Mouse (Mus musculus): ENCODE measurements around the gene Atp6v0d1. TPM values are rescaled to one million over a fixed set of nuclear protein-coding genes. Genes with fewer than 3 reads are reported as not detected.

Atp6v0d1 gene
- polyA plus RNA-seq, 1 experiment from 2014 or later, result 111 TPM

DNA sequence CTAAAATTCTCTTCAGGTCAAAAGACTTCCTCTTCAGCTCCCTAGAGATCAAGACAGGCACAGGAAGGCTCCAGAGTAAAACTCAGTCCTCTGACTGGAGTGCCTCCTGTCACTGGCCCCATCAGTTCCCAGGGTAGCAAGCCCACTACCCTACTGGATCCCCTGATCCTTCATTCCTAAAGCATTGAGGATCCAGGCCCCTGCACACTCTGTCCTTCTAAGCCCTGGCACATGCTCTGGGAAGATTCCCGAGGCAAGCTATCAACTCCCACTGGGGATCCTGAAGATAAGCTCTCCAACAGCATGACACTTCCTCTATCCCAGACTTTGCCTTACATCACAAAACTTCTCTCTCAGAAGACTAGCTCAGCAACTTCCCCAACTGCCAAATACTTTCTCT, 22.1 kb downstream of the Atp6v0d1 start:
- Histone ChIP-seq H3K4me2 (replicated peaks; ENCODE audit: low read depth, low read length) (no peak overlapping the region), H3K27me3 (ENCODE audit: insufficient read depth, low read length) (no peaks in the 10 kb centered on the region), H3K4me1 (ENCODE audit: insufficient read depth, low read length) (peaks cover 32% of the 10 kb centered on the region), H3K4me3 (ENCODE audit: low read length) (no peak overlapping the region), H3K36me3 (ENCODE audit: insufficient read depth, low read length) (peaks cover 5% of the 10 kb centered on the region; the same call in 1 of the 2 replicates), H3K9me3 (ENCODE audit: low read length) (no peaks in the 10 kb centered on the region), H3K9ac (replicated peaks; ENCODE audit: low read length) (no peak overlapping the region), H3K27ac (ENCODE audit: low read length) (peak overlapping the region; percentile 94; the same call in 1 of the 2 replicates)
- WGBS, result 21% methylated on average over 1 of the region's 1 CpGs
- no peak for ATAC-seq (ENCODE audit: low FRiP score, low TSS enrichment)

DNA sequence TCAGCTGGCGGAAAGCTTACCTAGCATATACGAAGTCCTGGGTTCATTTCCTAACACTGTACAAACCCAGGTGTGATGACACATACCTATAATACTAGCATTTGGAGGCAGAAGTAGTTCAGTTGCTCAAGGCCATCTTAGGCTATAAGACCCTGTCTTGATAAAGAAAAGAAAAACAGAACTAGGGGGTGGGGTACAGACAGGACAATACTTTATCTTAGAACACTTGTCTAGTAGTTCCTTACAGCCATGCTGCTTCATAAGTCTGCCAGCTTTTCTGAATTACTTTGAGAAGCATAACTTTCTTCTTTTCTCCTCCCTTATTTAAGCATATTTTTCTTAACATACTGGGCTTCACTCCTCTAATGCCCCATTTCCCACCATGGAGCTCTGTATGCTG, 23.0 kb downstream of the Atp6v0d1 start:
- no peak overlapping the region for H3K9ac ChIP-seq (replicated peaks; ENCODE audit: low read length)
- no peak overlapping the region for H3K4me2 ChIP-seq (replicated peaks; ENCODE audit: low read depth, low read length)
- no peak overlapping the region for H3K4me3 ChIP-seq (ENCODE audit: low read length)
- H3K27me3 ChIP-seq (ENCODE audit: insufficient read depth, low read length), result no peaks in the 10 kb centered on the region
- H3K9me3 ChIP-seq (ENCODE audit: low read length), result no peaks in the 10 kb centered on the region
- WGBS, result 89% methylated on average over 2 of the region's 2 CpGs
- peaks cover 32% of the 10 kb centered on the region for H3K4me1 ChIP-seq (ENCODE audit: insufficient read depth, low read length)
- H3K27ac ChIP-seq (ENCODE audit: low read length), result peak overlapping the region; percentile 29; the same call in 1 of the 2 replicates
- peaks cover 13% of the 10 kb centered on the region; the same call in 1 of the 2 replicates for H3K36me3 ChIP-seq (ENCODE audit: insufficient read depth, low read length)
- no peak for ATAC-seq (ENCODE audit: low FRiP score, low TSS enrichment)

DNA sequence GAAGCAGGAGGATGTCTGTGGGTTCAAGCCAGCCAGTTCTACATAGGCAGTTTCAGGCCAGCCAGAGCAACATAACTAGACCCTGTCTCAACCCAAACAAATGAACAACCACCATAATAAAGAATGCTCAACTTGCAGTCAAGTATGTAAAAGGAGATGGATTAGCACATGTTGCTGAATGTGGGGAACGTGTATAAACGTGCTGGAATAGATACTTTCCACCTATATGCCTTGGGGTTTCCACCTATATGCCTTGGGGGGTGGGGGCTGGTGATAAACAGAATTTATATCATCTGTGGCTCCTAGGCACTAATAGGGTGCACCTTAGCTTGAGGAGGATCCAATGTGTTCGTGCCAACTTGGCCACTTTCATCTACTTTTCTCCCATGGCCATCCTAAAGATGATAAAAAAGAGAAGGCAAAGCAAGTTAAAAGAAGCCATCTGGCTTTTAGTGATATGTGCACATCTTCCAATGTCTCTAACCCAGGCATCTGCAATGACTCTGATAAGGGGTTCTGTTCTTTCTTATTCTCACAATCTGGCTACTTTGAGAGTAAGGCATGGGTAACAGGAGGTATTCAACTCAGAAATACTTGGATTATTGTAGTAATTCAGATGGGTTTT, 23.7 kb downstream of the Atp6v0d1 start:
- H3K4me2 ChIP-seq (replicated peaks; ENCODE audit: low read depth, low read length), result no peak overlapping the region
- H3K4me1 ChIP-seq (ENCODE audit: insufficient read depth, low read length), result peaks cover 32% of the 10 kb centered on the region
- H3K9me3 ChIP-seq (ENCODE audit: low read length), result no peaks in the 10 kb centered on the region
- peaks cover 19% of the 10 kb centered on the region for H3K36me3 ChIP-seq (ENCODE audit: insufficient read depth, low read length)
- 84% methylated on average over 3 of the region's 3 CpGs for WGBS
- no peak overlapping the region for H3K4me3 ChIP-seq (ENCODE audit: low read length)
- H3K9ac ChIP-seq (replicated peaks; ENCODE audit: low read length), result no peak overlapping the region
- no peak for ATAC-seq (ENCODE audit: low FRiP score, low TSS enrichment)
- H3K27me3 ChIP-seq (ENCODE audit: insufficient read depth, low read length), result no peaks in the 10 kb centered on the region
- no peak overlapping the region for H3K27ac ChIP-seq (ENCODE audit: low read length)

DNA sequence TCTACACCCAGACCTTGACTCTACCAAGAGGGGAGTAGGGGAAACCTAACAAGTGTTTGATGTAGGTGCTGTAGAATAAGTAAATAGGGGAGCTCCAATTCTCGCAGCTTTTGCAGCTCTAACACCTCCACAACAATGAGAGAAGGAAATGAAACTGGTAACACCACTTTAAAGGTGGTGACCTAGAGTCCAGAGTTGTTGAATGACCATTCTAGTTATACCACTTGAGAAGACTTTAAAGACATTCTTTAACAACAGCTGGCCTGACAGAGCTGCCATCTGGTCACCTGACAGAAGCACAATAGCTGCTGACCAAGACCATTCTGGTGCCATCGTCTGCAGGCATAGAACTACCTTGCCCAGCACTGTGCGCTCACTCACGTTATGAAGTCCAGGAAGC, 26.9 kb downstream of the Atp6v0d1 start:
- H3K9ac ChIP-seq (replicated peaks; ENCODE audit: low read length), result no peak overlapping the region
- no peaks in the 10 kb centered on the region for H3K9me3 ChIP-seq (ENCODE audit: low read length)
- peaks cover 11% of the 10 kb centered on the region for H3K4me1 ChIP-seq (ENCODE audit: insufficient read depth, low read length)
- no peak overlapping the region for H3K27ac ChIP-seq (ENCODE audit: low read length)
- WGBS, result 73% methylated on average over 4 of the region's 4 CpGs
- no peak overlapping the region for H3K4me3 ChIP-seq (ENCODE audit: low read length)
- no peak for ATAC-seq (ENCODE audit: low FRiP score, low TSS enrichment)
- H3K4me2 ChIP-seq (replicated peaks; ENCODE audit: low read depth, low read length), result no peak overlapping the region
- peaks cover 24% of the 10 kb centered on the region for H3K36me3 ChIP-seq (ENCODE audit: insufficient read depth, low read length)
- H3K27me3 ChIP-seq (ENCODE audit: insufficient read depth, low read length), result no peaks in the 10 kb centered on the region

DNA sequence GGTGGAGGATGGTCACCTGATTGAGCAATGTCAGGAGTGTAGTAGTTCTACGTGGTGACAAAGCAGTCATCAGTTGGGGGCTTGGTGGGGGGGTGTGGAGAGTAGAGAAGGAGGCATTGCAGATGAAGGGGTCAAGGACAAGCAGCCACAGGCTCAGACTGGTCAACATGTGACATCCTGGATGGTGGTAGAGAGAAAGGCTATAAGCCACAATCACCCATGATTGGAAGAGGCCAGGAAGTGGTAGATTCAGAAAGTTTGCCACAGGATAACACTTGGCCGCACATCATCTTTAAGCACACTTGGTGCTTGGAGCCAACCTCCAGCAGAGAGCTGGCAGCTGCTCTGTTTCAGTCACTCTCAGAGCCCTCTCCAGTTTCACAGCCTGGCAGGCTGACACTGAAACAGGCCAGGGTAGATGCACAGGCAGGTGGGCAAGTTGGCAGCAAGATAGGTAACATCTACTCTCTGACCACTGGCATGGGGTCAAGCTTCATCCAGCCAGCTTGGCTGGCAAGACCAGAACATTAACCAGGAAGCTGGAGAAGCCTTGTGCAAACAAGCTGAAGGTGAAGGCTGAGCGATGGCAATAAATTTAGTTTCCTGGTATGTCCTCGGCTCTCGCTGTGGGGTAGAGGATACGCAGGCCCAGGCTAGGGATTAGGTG, 28.7 kb downstream of the Atp6v0d1 start:
- no peak overlapping the region for H3K4me3 ChIP-seq (ENCODE audit: low read length)
- no peaks in the 10 kb centered on the region for H3K27me3 ChIP-seq (ENCODE audit: insufficient read depth, low read length)
- WGBS, result 62% methylated on average over 6 of the region's 6 CpGs
- ATAC-seq (ENCODE audit: low FRiP score, low TSS enrichment), result no peak
- H3K36me3 ChIP-seq (ENCODE audit: insufficient read depth, low read length), result peaks cover 24% of the 10 kb centered on the region
- peaks cover 20% of the 10 kb centered on the region for H3K4me1 ChIP-seq (ENCODE audit: insufficient read depth, low read length)
- no peak overlapping the region for H3K9ac ChIP-seq (replicated peaks; ENCODE audit: low read length)
- no peak overlapping the region for H3K27ac ChIP-seq (ENCODE audit: low read length)
- H3K4me2 ChIP-seq (replicated peaks; ENCODE audit: low read depth, low read length), result no peak overlapping the region
- H3K9me3 ChIP-seq (ENCODE audit: low read length), result no peaks in the 10 kb centered on the region

DNA sequence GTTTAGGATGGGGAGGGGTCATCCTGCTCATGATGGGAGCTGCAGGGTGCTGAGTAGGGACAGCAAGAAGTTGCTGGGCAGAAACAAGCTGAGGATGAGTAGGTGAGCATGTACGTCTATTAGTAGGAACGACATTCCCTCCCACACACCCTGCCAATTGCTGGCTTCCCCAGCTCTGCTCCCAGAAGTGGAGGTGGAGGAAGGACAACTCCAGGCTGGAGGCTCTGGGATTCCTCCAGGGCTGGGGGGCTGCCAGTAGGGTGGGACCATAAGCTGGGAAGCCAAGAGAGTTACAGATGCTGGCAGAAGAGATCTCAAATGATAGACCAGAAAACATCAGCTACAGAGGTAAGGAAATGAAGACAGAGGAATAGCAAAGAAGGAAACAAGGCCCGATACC, 29.3 kb downstream of the Atp6v0d1 start:
- WGBS, result 73% methylated on average over 3 of the region's 3 CpGs
- H3K9ac ChIP-seq (replicated peaks; ENCODE audit: low read length), result no peak overlapping the region
- H3K4me3 ChIP-seq (ENCODE audit: low read length), result no peak overlapping the region
- peaks cover 24% of the 10 kb centered on the region for H3K36me3 ChIP-seq (ENCODE audit: insufficient read depth, low read length)
- no peaks in the 10 kb centered on the region for H3K27me3 ChIP-seq (ENCODE audit: insufficient read depth, low read length)
- H3K4me1 ChIP-seq (ENCODE audit: insufficient read depth, low read length), result peaks cover 20% of the 10 kb centered on the region
- no peak overlapping the region for H3K27ac ChIP-seq (ENCODE audit: low read length)
- H3K9me3 ChIP-seq (ENCODE audit: low read length), result no peaks in the 10 kb centered on the region
- no peak for ATAC-seq (ENCODE audit: low FRiP score, low TSS enrichment)
- no peak overlapping the region for H3K4me2 ChIP-seq (replicated peaks; ENCODE audit: low read depth, low read length)

DNA sequence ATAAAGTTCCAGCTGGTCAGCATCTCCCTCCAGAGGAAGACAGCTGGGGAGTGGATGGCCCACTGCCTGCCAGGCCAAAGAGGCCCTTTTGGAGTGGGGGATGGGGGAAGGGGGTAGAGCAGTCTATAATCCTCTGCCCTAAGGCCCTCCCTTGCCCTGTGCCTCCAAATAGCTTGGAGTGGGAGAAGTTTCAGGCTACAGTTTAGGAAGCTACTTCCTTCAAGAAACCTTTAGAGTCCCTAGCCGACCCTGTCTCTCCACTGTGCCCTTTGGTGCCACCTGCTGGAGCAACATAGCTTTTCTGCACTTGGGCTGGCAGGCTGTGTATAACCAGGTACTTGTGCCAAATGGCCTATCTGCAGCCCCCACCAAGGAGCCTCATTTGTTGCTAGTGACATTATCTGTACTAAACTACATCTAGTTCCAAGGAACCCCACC, 31.9 kb downstream of the Atp6v0d1 start:
- 0% methylated on average over 1 of the region's 1 CpGs for WGBS

DNA sequence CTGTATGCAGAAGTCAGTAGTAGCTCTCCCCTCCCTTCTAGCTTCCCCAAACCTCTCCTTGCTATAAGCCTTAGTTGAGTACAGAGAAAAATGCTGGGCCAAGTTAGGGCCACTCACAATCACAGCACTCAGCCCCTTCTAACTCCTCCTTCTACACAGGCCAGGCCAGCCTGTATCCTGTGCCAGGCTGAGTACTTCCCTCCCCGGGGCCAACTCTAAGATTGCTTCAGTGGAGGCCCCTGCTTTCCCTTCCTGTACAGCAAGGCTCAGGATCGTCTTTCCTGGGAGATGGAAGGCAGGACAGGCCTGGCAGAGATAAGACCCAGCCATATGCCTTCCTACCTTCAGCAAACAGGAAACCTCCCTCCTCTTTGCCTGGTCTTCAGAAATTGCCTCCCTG, 32.4 kb downstream of the Atp6v0d1 start:
- ATAC-seq (ENCODE audit: low FRiP score, low TSS enrichment), result peak; percentile 72
- Histone ChIP-seq H3K4me2 (replicated peaks; ENCODE audit: low read depth, low read length) (no peak overlapping the region), H3K4me3 (ENCODE audit: low read length) (no peak overlapping the region), H3K27me3 (ENCODE audit: insufficient read depth, low read length) (no peaks in the 10 kb centered on the region), H3K27ac (ENCODE audit: low read length) (peak overlapping the region; percentile 84), H3K4me1 (ENCODE audit: insufficient read depth, low read length) (peaks cover 42% of the 10 kb centered on the region), H3K9me3 (ENCODE audit: low read length) (no peaks in the 10 kb centered on the region), H3K9ac (replicated peaks; ENCODE audit: low read length) (peak overlapping the region; percentile 26; the same call in 1 of the 2 replicates), H3K36me3 (ENCODE audit: insufficient read depth, low read length) (peaks cover 24% of the 10 kb centered on the region)
- 5% methylated on average over 2 of the region's 2 CpGs for WGBS

More for the DNA sequence above, 31.9 kb downstream of the Atp6v0d1 start:
- ATAC-seq (ENCODE audit: low FRiP score, low TSS enrichment), result peak; percentile 74
- Histone ChIP-seq H3K27me3 (ENCODE audit: insufficient read depth, low read length) (no peaks in the 10 kb centered on the region), H3K4me1 (ENCODE audit: insufficient read depth, low read length) (peaks cover 38% of the 10 kb centered on the region), H3K36me3 (ENCODE audit: insufficient read depth, low read length) (peaks cover 28% of the 10 kb centered on the region), H3K27ac (ENCODE audit: low read length) (peak overlapping the region; percentile 84), H3K9me3 (ENCODE audit: low read length) (no peaks in the 10 kb centered on the region), H3K4me2 (replicated peaks; ENCODE audit: low read depth, low read length) (no peak overlapping the region), H3K4me3 (ENCODE audit: low read length) (no peak overlapping the region), H3K9ac (replicated peaks; ENCODE audit: low read length) (peak overlapping the region; percentile 26; the same call in 1 of the 2 replicates)

DNA sequence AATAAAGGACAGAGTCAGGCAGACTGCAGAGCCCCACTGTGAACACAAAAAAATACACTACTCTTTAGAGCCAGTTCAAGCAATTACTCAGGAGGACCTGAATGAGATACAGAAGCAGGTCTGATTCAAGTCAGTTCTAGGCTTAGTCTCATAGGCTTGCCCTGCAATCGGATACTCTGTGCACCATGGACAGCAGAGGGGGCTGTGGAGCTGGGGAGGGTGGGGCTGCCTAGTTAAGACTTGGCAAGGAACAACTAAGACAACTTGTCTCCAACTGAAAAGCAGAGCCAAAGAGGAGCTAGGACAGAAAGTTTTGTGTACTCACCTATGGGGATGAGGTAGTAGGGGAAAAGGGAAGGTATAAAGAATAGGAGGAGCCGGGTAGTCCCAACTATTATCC, 34.1 kb downstream of the Atp6v0d1 start:
- Histone ChIP-seq H3K36me3 (ENCODE audit: insufficient read depth, low read length) (peaks cover 9% of the 10 kb centered on the region; the same call in 1 of the 2 replicates), H3K9ac (replicated peaks; ENCODE audit: low read length) (no peak overlapping the region), H3K9me3 (ENCODE audit: low read length) (no peaks in the 10 kb centered on the region), H3K27me3 (ENCODE audit: insufficient read depth, low read length) (no peaks in the 10 kb centered on the region), H3K27ac (ENCODE audit: low read length) (no peak overlapping the region), H3K4me3 (ENCODE audit: low read length) (no peak overlapping the region), H3K4me1 (ENCODE audit: insufficient read depth, low read length) (peaks cover 43% of the 10 kb centered on the region), H3K4me2 (replicated peaks; ENCODE audit: low read depth, low read length) (no peak overlapping the region)
- ATAC-seq (ENCODE audit: low FRiP score, low TSS enrichment), result no peak
- WGBS, result 70% methylated on average over 2 of the region's 2 CpGs

DNA sequence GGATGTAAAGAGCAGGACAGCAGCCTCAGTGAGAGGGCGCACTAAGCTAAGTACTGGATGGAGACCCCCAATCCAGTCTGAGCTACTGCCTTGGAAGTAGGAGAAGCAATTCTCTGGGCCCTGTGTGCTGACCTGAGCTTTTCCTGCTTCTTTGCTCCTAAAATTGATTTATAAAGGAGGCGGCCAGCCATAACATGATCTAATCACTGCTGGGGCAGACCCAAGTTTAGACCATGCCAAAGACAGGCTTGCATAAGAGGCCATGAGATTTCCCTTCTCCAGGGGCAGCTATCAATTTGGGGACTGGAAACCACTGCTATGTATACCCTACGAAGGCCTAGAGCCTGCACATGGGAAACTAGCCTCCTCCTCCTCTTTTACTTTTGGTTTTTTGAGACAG, 36.6 kb downstream of the Atp6v0d1 start:
- H3K9me3 ChIP-seq (ENCODE audit: low read length), result no peaks in the 10 kb centered on the region
- no peak overlapping the region for H3K9ac ChIP-seq (replicated peaks; ENCODE audit: low read length)
- no peaks in the 10 kb centered on the region for H3K27me3 ChIP-seq (ENCODE audit: insufficient read depth, low read length)
- 52% methylated on average over 3 of the region's 3 CpGs for WGBS
- no peak for ATAC-seq (ENCODE audit: low FRiP score, low TSS enrichment)
- H3K4me3 ChIP-seq (ENCODE audit: low read length), result no peak overlapping the region
- peak overlapping the region; percentile 27 for H3K27ac ChIP-seq (ENCODE audit: low read length)
- no peak overlapping the region for H3K4me2 ChIP-seq (replicated peaks; ENCODE audit: low read depth, low read length)
- H3K36me3 ChIP-seq (ENCODE audit: insufficient read depth, low read length), result peaks cover 14% of the 10 kb centered on the region; the same call in 1 of the 2 replicates
- peaks cover 41% of the 10 kb centered on the region for H3K4me1 ChIP-seq (ENCODE audit: insufficient read depth, low read length)

Measured in kidney, embryonic 16.5 days (tissue).